Mouse (Mus musculus) limb, embryonic 10.5 days (tissue): Measurements from ENCODE around the gene Krtap24-1. TPM values are rescaled to one million over a fixed set of nuclear protein-coding genes. Genes with fewer than 3 reads are reported as not detected.

Experiments used
- DNase-seq: peaks from one replicate; pipeline ENCODE4 v3.0.0-alpha.2; 2017; ENCODE audit warnings: low spot score
- H3K27ac ChIP-seq: fragments of 300-500 bp; sonication (generic); 2 replicates; pipeline ENCODE4 v1.5.1; 2016; ENCODE audit warnings: mild to moderate bottlenecking
- H3K27me3 ChIP-seq: fragments of 300-500 bp; sonication (generic); 2 replicates; pipeline ENCODE4 v1.6.1; 2016; ENCODE audit warnings: low read depth, mild to moderate bottlenecking; ENCODE audit not compliant: poor library complexity, severe bottlenecking
- H3K36me3 ChIP-seq: fragments of 300-500 bp; sonication (generic); 2 replicates; pipeline ENCODE4 v1.6.1; 2016; ENCODE audit warnings: mild to moderate bottlenecking, moderate library complexity
- H3K4me1 ChIP-seq: fragments of 300-500 bp; sonication (generic); 2 replicates; pipeline ENCODE4 v1.6.1; 2016
- H3K4me3 ChIP-seq: fragments of 300-500 bp; sonication (generic); 2 replicates; pipeline ENCODE4 v1.5.1; 2016; ENCODE audit warnings: mild to moderate bottlenecking, moderate library complexity
- H3K9me3 ChIP-seq: fragments of 300-500 bp; sonication (generic); replicated peaks from 2 replicates; pipeline ENCODE4 v1.6.1; 2016; ENCODE audit warnings: mild to moderate bottlenecking
- WGBS: fragments of 180-500 bp; shearing (Covaris S2); methylation state at CpG from one replicate; pipeline ENCODE4 v1.1.7; 2016; 5-methylcytosine and 5-hydroxymethylcytosine counted together
- polyA plus RNA-seq: library from polyadenylated mRNA; unstranded; fragments of >200 nt; fragmentation: Nextera tagmentation; extraction: Ambion mirVana; gene quantifications from 2 replicates; pipeline ENCODE4 v1.2.1, GENCODE M21; 2016

Gene Krtap24-1
- polyA plus RNA-seq, 1 experiment from 2014 or later: not detected

DNA sequence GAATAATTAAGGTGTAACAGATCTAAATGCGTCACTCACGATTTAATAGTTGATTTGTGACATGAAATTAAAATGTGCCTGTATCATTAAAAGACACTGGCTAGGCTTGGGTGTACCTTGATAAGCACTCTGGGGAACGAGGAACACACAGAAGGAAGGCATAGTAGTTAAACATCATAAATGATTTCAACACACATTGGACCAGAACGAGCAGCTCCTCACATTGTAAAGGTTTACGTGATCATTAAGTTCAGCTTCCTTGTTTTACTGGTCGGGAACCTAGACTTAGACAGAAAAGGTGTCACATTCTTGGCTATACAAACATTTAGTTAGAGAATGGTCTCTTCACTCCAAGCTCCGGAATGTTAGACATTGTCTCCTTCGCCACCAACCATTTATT lies 11.8 kb downstream of the Krtap24-1 start:
- Histone ChIP-seq H3K4me3 (no peak overlapping the region), H3K4me1 (peaks cover 40% of the 10 kb centered on the region), H3K36me3 (no peaks in the 10 kb centered on the region), H3K27me3 (no peaks in the 10 kb centered on the region), H3K27ac (peak overlapping the region; percentile 74), H3K9me3 (no peaks in the 10 kb centered on the region)
- no peak for DNase-seq
- WGBS: 47% methylated on average over 8 of the region's 8 CpGs

DNA sequence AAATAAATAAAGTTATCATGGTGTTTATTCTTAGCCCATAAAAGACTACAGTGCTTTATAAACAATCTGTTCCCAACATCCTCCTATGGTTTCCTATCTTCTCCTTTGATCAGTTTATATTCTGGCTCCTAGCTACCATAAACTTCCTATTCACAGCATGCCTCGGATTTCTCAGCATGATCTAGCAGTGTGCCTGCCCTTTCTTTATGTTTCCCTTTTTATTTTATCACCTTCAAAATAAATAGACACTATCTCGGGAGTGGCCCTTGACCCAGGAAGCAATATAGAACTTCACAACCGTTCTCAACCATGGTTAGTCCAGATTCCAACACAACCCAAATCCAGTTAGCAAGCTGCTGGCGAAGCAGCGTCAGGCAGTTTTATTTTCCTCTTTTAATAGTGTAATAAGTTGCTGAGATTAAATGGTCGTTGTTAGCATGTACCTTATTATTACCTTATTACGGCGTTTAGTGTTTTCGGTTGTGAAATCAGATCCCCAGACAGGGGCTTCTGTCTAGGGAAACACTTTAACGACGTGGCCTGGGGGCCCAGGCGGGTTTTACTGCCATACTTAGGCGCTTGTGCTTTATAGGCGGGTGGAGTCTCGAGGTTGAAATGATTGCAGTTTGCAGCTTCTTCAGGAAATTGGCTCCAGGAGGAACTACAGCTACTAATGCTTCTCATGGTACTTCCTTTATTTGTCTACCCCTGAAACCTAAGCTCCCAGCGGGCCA lies 12.4 kb downstream of the Krtap24-1 start:
- Histone ChIP-seq H3K27me3 (no peaks in the 10 kb centered on the region), H3K4me3 (no peak overlapping the region), H3K27ac (peak overlapping the region; percentile 53), H3K9me3 (no peaks in the 10 kb centered on the region), H3K36me3 (no peaks in the 10 kb centered on the region), H3K4me1 (peaks cover 40% of the 10 kb centered on the region)
- DNase-seq: peak; percentile 72
- WGBS: 18% methylated on average over 16 of the region's 16 CpGs

GRCm38 (mm10) chr16:88592758-88593157 lies 19.3 kb downstream of the Krtap24-1 start:
- no peaks in the 10 kb centered on the region for H3K4me1 ChIP-seq
- H3K27ac ChIP-seq: no peak overlapping the region
- H3K4me3 ChIP-seq: no peak overlapping the region
- H3K27me3 ChIP-seq: no peaks in the 10 kb centered on the region
- H3K36me3 ChIP-seq: no peaks in the 10 kb centered on the region
- no peak for DNase-seq
- H3K9me3 ChIP-seq: no peaks in the 10 kb centered on the region

DNA sequence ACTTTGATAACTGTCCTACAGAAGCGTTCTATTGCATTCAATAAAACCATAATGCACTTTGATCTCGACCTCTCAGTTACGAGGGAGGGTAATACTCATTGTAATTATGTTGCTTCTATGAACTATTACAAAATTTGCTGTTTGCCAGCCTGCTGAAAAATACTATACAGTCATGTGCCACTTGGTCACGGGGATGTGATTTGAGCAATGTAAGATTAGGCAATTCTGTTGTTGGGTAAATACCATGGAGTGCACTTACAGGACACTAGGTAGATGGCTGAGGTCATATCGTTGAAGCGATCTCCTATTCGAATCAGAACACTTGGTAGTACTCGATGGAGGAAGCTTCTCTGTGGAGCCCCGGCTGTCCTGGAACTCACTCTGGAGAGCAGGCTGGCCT lies 28.7 kb downstream of the Krtap24-1 start:
- Histone ChIP-seq H3K4me3 (no peak overlapping the region), H3K9me3 (no peaks in the 10 kb centered on the region), H3K27ac (no peak overlapping the region), H3K4me1 (no peaks in the 10 kb centered on the region), H3K27me3 (no peaks in the 10 kb centered on the region), H3K36me3 (no peaks in the 10 kb centered on the region)
- DNase-seq: no peak
- WGBS: 92% methylated on average over 9 of the region's 9 CpGs

DNA sequence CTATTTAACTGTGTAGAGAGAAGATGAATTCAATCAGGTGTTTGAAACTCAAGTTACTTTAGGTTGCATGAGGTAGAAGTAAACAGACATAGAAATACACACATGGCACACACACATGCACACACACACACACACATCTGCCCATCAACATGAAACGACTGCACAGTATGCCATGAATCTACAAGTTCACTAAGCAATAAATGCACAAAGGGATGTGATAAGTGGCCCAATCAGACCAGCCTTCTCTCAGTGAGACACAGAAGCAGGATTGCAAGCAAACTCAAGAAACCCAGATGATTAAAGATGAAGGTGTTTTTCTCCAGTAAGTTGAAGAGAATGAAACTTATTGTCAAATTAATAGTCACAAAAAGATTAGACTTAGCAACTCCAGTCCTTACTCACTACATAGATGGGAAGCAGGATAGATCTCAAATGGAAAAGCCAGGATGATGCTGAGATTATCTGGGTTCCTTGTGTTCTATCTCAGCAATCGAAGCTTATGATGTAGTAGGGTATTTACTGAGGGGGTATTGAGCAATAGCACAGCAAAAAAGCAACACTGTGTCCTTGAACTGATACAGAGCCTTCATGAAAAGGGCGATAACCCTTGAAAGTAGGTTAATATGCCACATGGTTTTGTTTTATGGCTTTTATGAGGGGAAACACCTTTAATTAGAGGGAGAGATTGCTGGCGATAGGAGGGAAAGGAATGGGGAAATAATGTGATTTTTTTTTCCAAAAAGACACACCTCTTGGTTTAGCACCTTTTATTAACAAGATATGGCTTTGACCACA lies 36.0 kb downstream of the Krtap24-1 start:
- Histone ChIP-seq H3K27me3 (no peaks in the 10 kb centered on the region), H3K36me3 (no peaks in the 10 kb centered on the region), H3K4me3 (no peak overlapping the region), H3K4me1 (no peaks in the 10 kb centered on the region), H3K9me3 (no peaks in the 10 kb centered on the region), H3K27ac (no peak overlapping the region)
- DNase-seq: no peak
- WGBS: 77% methylated on average over 4 of the region's 4 CpGs

DNA sequence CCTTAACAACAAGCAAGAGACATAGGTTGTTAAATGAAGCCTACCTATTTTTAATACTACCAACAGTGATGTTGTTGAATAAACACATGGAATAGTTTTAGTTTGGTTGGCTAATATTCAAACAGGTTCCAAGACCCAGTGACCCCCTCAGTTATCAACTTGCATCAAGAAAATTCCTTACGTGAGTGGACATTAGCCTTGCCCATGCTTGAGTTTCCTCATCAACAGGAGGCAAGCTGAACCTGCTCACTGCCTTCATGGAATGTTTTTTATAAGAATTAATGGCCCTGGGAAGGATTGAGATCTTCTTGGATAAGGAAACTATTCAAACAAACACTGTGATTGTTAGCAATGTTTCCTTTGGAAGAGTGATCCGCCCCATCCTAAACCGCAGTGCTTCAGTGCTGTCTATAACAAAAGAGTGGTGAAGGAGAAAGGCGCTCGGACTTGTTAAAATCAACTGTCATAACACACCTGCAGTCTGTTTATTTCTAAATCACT lies 39.1 kb downstream of the Krtap24-1 start:
- Histone ChIP-seq H3K27ac (no peak overlapping the region), H3K9me3 (no peaks in the 10 kb centered on the region), H3K27me3 (no peaks in the 10 kb centered on the region), H3K4me3 (no peak overlapping the region), H3K4me1 (no peaks in the 10 kb centered on the region), H3K36me3 (no peaks in the 10 kb centered on the region)
- 87% methylated on average over 5 of the region's 5 CpGs for WGBS
- no peak for DNase-seq

- Histone ChIP-seq H3K4me1 (no peaks in the 10 kb centered on the region), H3K27me3 (no peaks in the 10 kb centered on the region), H3K4me3 (no peak overlapping the region), H3K27ac (no peak overlapping the region), H3K36me3 (no peaks in the 10 kb centered on the region), H3K9me3 (no peaks in the 10 kb centered on the region)
- no peak for DNase-seq
These were observed 41.9 kb downstream of the Krtap24-1 start for GRCm38 (mm10) chr16:88570136-88570535.

GRCm38 (mm10) chr16:88569732-88570131 lies 42.3 kb downstream of the Krtap24-1 start:
- Histone ChIP-seq H3K4me3 (no peak overlapping the region), H3K27ac (no peak overlapping the region), H3K4me1 (no peaks in the 10 kb centered on the region), H3K36me3 (no peaks in the 10 kb centered on the region), H3K9me3 (no peaks in the 10 kb centered on the region), H3K27me3 (no peaks in the 10 kb centered on the region)
- no peak for DNase-seq
- 90% methylated on average over 3 of the region's 3 CpGs for WGBS

DNA sequence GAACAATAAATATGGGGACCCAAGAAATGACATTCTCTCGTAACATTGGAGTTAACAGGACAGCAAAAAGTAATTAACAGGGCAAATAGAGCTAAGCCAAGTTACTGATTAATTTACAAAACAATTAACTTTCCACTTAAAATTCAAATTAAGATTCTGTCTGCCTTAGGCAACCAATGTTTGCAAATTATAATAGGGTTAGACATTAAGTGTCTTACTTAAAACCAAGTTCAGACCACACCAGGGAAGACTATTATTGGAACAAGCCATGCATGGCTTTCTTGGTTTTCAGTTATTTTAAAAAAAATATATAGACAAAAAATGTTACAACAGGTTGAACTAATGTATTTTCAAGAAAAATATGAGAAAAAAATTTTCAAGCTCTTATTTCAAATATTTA lies 43.0 kb downstream of the Krtap24-1 start:
- Histone ChIP-seq H3K4me1 (no peaks in the 10 kb centered on the region), H3K9me3 (no peaks in the 10 kb centered on the region), H3K4me3 (no peak overlapping the region), H3K36me3 (no peaks in the 10 kb centered on the region), H3K27ac (no peak overlapping the region), H3K27me3 (no peaks in the 10 kb centered on the region)
- 79% methylated on average over 1 of the region's 1 CpGs for WGBS
- no peak for DNase-seq

GRCm38 (mm10) chr16:88563045-88563913 lies 48.8 kb downstream of the Krtap24-1 start, which contains the start of gene Cldn8:
TSS of gene Cldn8 (minus strand) at chr16:88563183.
- no peak for DNase-seq
- H3K27ac ChIP-seq: no peak within 1 kb of the TSS

DNA sequence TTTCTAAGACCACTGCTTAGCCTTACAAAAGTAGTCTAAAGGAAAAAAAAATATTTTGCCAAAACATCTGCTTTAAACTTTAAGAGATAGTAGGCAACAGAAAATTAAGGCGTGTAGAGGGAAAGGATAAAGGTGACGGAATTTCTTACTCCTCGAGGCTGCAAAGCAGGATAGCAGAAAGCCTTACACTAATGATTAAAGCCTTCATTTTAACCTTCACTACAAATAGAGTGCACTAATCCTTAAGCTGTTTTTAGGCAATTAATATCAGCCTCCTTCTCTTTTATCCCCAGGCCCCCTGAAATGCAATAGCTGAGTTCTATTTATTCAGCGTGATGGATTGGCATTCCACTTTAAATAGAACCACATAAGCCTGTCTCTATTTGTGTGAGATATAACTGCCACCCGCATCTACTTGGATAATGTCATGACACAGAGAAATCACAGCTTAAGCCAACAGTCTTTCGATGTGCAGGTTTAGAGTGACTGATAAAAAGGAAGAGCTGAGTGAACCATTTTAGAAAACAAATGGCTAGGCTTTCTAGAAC lies 50.4 kb downstream of the Krtap24-1 start:
- no peaks in the 10 kb centered on the region for H3K36me3 ChIP-seq
- no peaks in the 10 kb centered on the region for H3K4me1 ChIP-seq
- DNase-seq: no peak
- 71% methylated on average over 6 of the region's 6 CpGs for WGBS
- H3K27me3 ChIP-seq: no peaks in the 10 kb centered on the region
- no peak overlapping the region for H3K4me3 ChIP-seq
- no peak overlapping the region for H3K27ac ChIP-seq
- H3K9me3 ChIP-seq: no peaks in the 10 kb centered on the region

More at GRCm38 (mm10) chr16:88563045-88563913, 48.8 kb downstream of the Krtap24-1 start, which contains the start of gene Cldn8:
- Histone ChIP-seq H3K36me3 (no peaks in the 10 kb centered on the region), H3K4me1 (no peaks in the 10 kb centered on the region), H3K9me3 (no peaks in the 10 kb centered on the region), H3K27me3 (no peaks in the 10 kb centered on the region), H3K4me3 (no peak within 1 kb of the TSS)
- WGBS: 71% methylated on average over 6 of the region's 6 CpGs
